Mouse (Mus musculus) myocyte (in vitro differentiated cells): ENCODE measurements around the gene Gm49336. TPM values are rescaled to one million over a fixed set of nuclear protein-coding genes. Genes with fewer than 3 reads are reported as not detected.

Source experiments
- H3K27me3 ChIP-seq: one replicate; pipeline ENCODE4 v1.6.1; 2011; ENCODE audit not compliant: control insufficient read depth, insufficient read depth, insufficient read length
- H3K36me3 ChIP-seq: one replicate; pipeline ENCODE4 v1.6.1; 2011; ENCODE audit not compliant: control insufficient read depth, insufficient read depth
- H3K4me2 ChIP-seq: one replicate; pipeline ENCODE4 v1.6.1; 2011; ENCODE audit warnings: low read depth, control low read depth
- H3K4me3 ChIP-seq: one replicate; pipeline ENCODE4 v1.5.1; 2011; ENCODE audit warnings: mild to moderate bottlenecking, control low read depth, moderate library complexity
- H3K79me2 ChIP-seq: one replicate; pipeline ENCODE4 v1.6.1; 2011; ENCODE audit not compliant: control insufficient read depth, insufficient read depth
- H3ac ChIP-seq: one replicate; pipeline ENCODE4 v1.6.1; 2011; ENCODE audit not compliant: control insufficient read depth, insufficient read length
- CEBPB ChIP-seq: IDR thresholded peaks from 2 replicates; pipeline ENCODE4 v1.6.1; 2011; ENCODE audit warnings: mild to moderate bottlenecking, moderate library complexity; ENCODE audit not compliant: poor library complexity, insufficient read depth, severe bottlenecking
- E2F4 ChIP-seq: IDR thresholded peaks from one replicate; pipeline ENCODE4 v1.6.1; 2011; ENCODE audit warnings: mild to moderate bottlenecking, control low read depth, moderate library complexity; ENCODE audit not compliant: insufficient read depth
- MYOD1 ChIP-seq, 3 experiments: IDR thresholded peaks; one replicate each; pipeline ENCODE4 v1.6.1; 2011; ENCODE audit warnings: control low read depth in 2 of 3, low read depth in 2 of 3, mild to moderate bottlenecking in 2 of 3, moderate library complexity in 1 of 3; ENCODE audit not compliant: insufficient read length in 2 of 3, control insufficient read depth in 1 of 3
- MYOG ChIP-seq, 3 experiments: IDR thresholded peaks; one replicate each; pipeline ENCODE4 v1.6.1; 2011; ENCODE audit warnings: control low read depth in 2 of 3, low read depth in 2 of 3, mild to moderate bottlenecking in 2 of 3; ENCODE audit not compliant: insufficient read length in 2 of 3, control insufficient read depth in 1 of 3, insufficient read depth in 1 of 3
- POLR2A ChIP-seq: IDR thresholded peaks from one replicate; pipeline ENCODE4 v1.6.1; 2011; ENCODE audit warnings: low read depth, mild to moderate bottlenecking, control low read depth, moderate library complexity; ENCODE audit not compliant: insufficient read length
- POLR2AphosphoS2 ChIP-seq: IDR thresholded peaks from one replicate; pipeline ENCODE4 v1.6.1; 2011; ENCODE audit warnings: low read depth, control low read depth; ENCODE audit not compliant: insufficient read length
- REST ChIP-seq: IDR thresholded peaks from one replicate; pipeline ENCODE4 v1.6.1; 2011; ENCODE audit warnings: mild to moderate bottlenecking, control low read depth, moderate library complexity; ENCODE audit not compliant: insufficient read depth, insufficient read length
- SRF ChIP-seq: IDR thresholded peaks from one replicate; pipeline ENCODE4 v1.6.1; 2011; ENCODE audit warnings: low read depth; ENCODE audit not compliant: control insufficient read depth, insufficient read length
- TCF12 ChIP-seq: IDR thresholded peaks from one replicate; pipeline ENCODE4 v1.6.1; 2011; ENCODE audit warnings: mild to moderate bottlenecking, control low read depth; ENCODE audit not compliant: poor library complexity, insufficient read depth, severe bottlenecking
- TCF3 ChIP-seq: IDR thresholded peaks from one replicate; pipeline ENCODE4 v1.6.1; 2011; ENCODE audit warnings: low read depth, control low read depth; ENCODE audit not compliant: insufficient read length
- USF1 ChIP-seq: IDR thresholded peaks from one replicate; pipeline ENCODE4 v1.6.1; 2011; ENCODE audit warnings: low read depth, mild to moderate bottlenecking, control low read depth, moderate library complexity
- polyA plus RNA-seq: library from polyadenylated mRNA; unstranded; fragments of >200 nt; fragmentation: generic; extraction: Trizol; gene quantifications from one replicate; pipeline ENCODE4 v1.2.1, GENCODE M21; 2012; ENCODE audit warnings: missing spikeins

The Gm49336 gene
- polyA plus RNA-seq, 1 experiment, result 14.6 TPM

GRCm38 (mm10) chr14:60290363-60290762 lies 39.1 kb upstream of the Gm49336 start:
- TF ChIP-seq E2F4, result no peak
- no peak for TF ChIP-seq USF1
- no peak for TF ChIP-seq MYOG (IDR thresholded peaks at IDR 0.05; ENCODE audit: control insufficient read depth in 1 of 3, insufficient read depth in 1 of 3, insufficient read length in 2 of 3, low read depth in 2 of 3)
- no peak for TF ChIP-seq MYOD1 (IDR thresholded peaks at IDR 0.05; ENCODE audit: control insufficient read depth in 1 of 3, insufficient read length in 2 of 3, low read depth in 2 of 3)
- Histone ChIP-seq H3K36me3 (peaks cover 22% of the 10 kb centered on the region), H3K4me2 (no peak overlapping the region), H3K27me3 (no peaks in the 10 kb centered on the region), H3K79me2 (no peaks in the 10 kb centered on the region), H3ac (no peak overlapping the region), H3K4me3 (no peak overlapping the region)

GRCm38 (mm10) chr14:60286194-60286863 lies 35.0 kb upstream of the Gm49336 start:
- no peaks in the 10 kb centered on the region for H3K79me2 ChIP-seq
- no peak overlapping the region for H3K4me2 ChIP-seq
- H3ac ChIP-seq, result no peak overlapping the region
- H3K36me3 ChIP-seq, result peaks cover 13% of the 10 kb centered on the region
- no peak overlapping the region for H3K4me3 ChIP-seq
- no peaks in the 10 kb centered on the region for H3K27me3 ChIP-seq
- TF ChIP-seq TCF12, result no peak

GRCm38 (mm10) chr14:60275301-60276276 lies 24.3 kb upstream of the Gm49336 start:
- Histone ChIP-seq H3K4me2 (no peak overlapping the region), H3K4me3 (no peak overlapping the region), H3K79me2 (peaks cover 43% of the 10 kb centered on the region), H3ac (no peak overlapping the region), H3K27me3 (no peaks in the 10 kb centered on the region), H3K36me3 (peaks cover 5% of the 10 kb centered on the region)
- no peak for TF ChIP-seq TCF3
- no peak for TF ChIP-seq TCF12
- no peak for TF ChIP-seq SRF
- TF ChIP-seq MYOD1 (IDR thresholded peaks at IDR 0.05; ENCODE audit: control insufficient read depth in 1 of 3, insufficient read length in 2 of 3, low read depth in 2 of 3), result no peak
- no peak for TF ChIP-seq CEBPB
- no peak for TF ChIP-seq POLR2AphosphoS2

DNA sequence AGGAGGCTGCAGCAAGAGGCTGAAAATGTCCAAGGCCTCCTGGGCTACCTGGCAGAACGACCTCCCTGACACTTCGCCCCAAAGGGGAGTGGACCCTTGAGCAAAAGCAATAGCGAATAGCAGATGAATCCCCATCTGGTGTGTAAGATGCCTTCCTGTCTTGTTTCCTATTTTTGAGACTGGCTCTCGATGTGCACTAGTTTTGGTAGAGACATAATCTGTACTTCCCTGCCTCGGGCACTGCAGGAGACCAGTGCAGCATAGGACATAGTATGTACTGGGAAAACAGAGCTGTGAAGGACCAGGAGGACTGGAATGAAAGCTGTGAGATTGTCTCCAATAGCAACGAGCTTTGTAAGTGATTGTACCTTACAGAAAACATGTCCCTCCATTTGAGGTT lies 22.0 kb upstream of the Gm49336 start:
- Histone ChIP-seq H3K4me3 (no peak overlapping the region), H3K79me2 (peaks cover 61% of the 10 kb centered on the region), H3K27me3 (no peaks in the 10 kb centered on the region), H3K4me2 (no peak overlapping the region), H3ac (no peak overlapping the region), H3K36me3 (no peaks in the 10 kb centered on the region)
- TF ChIP-seq CEBPB (no peak), POLR2A (no peak), TCF3 (no peak), MYOG (IDR thresholded peaks at IDR 0.05; ENCODE audit: control insufficient read depth in 1 of 3, insufficient read depth in 1 of 3, insufficient read length in 2 of 3, low read depth in 2 of 3) (no peak), REST (no peak), USF1 (no peak), SRF (no peak)

DNA sequence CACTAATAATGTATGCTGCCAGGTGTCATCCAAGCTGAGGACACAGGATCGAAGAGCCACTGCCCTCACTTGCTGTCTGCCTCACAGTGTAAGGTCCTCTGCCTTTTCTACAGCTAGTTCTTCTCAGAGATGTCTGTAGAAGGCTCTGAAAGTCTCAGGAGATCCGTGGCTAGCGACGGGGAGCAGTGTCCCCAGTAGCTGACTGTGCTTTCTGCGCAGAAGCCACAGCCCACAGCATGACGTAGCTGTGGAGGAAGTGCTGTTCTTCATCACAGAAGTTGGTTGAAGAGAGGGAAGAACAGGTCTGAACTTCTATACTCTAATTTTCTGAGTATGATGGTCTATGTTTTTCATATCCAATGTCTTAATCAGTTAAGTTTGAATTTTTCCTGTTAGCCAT lies 18.0 kb upstream of the Gm49336 start:
- H3ac ChIP-seq, result no peak overlapping the region
- no peak overlapping the region for H3K4me2 ChIP-seq
- peaks cover 66% of the 10 kb centered on the region for H3K79me2 ChIP-seq
- H3K4me3 ChIP-seq, result no peak overlapping the region
- TF ChIP-seq USF1, result no peak
- no peak for TF ChIP-seq E2F4
- TF ChIP-seq MYOD1 (IDR thresholded peaks at IDR 0.05; ENCODE audit: control insufficient read depth in 1 of 3, insufficient read length in 2 of 3, low read depth in 2 of 3), result no peak
- no peak for TF ChIP-seq CEBPB
- no peak for TF ChIP-seq SRF
- no peak for TF ChIP-seq POLR2AphosphoS2
- H3K27me3 ChIP-seq, result no peaks in the 10 kb centered on the region
- no peaks in the 10 kb centered on the region for H3K36me3 ChIP-seq
